Mouse (Mus musculus) naive thymus-derived CD4-positive, alpha-beta T cell, adult 2 months (primary cell): ENCODE results near the gene Sgk2.

Source experiments
- DNase-seq: peaks from one replicate; pipeline ENCODE4 v3.0.0-alpha.2; 2011; ENCODE audit warnings: low read depth

Sgk2 gene

GRCm38 (mm10) chr2:162987218-162987617, at the start of gene Sgk2:
Sgk2 (plus strand) TSS chr2:162987330.
- DNase-seq = no peak

DNA sequence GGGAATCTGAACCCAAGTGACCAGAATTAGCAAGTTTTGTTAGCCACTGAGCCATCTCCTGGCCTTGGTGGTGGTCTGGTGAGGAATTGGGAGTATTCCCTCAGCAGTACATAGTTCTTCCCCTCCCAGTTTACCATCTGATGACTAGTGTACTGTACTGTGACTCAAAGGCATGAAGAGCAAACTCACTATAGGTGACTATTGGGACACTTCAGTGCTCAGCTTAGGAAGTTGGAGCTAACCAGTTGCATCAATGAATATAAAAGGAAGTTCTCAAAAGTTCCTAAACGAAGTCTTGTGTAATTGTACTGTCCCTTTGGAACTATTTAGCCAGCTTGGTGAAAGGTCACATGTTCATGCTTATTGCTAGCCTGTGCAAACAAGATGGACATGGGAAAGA, 47.6 kb upstream of the Sgk2 start:
- DNase-seq = no peak

DNA sequence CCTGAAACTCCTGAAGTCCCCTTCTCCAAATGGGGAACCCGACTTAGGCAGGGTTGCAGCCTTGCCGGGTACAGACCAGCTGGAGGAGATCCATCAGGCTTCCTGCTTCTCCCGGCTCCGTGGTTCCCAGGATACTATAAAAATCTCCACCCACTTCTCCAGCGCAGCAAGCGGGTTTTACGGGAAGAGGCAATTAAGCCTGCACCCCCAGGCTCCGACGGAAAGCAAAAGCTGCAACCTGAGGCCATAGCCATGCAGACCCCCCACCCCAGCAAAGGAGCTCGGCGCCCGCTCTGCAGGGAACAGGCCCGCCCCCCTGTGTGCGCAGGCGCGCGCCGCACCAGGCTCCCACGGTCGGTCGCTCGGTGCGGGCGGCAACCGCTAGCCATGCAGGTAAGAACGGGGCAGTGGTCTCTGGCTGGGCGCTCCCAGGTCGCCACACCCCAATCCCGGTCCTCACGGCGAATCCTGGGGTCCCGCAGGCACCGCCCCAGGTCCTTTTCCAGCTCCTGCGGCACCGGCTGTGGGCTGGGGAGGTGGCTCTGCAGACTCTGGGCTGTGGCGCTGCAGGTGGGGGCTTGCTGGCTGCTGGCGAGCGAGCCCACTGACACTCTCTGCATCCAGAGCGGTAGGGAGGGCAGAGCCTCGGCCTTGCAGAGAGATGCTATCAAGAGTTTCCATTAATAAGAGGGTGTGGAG, 43.8 kb upstream of the Sgk2 start, which contains the start of gene L3mbtl1:
Gene L3mbtl1, plus strand, starts transcription at position 325 of the 699 bp plus-strand sequence.
- no peak for DNase-seq

DNA sequence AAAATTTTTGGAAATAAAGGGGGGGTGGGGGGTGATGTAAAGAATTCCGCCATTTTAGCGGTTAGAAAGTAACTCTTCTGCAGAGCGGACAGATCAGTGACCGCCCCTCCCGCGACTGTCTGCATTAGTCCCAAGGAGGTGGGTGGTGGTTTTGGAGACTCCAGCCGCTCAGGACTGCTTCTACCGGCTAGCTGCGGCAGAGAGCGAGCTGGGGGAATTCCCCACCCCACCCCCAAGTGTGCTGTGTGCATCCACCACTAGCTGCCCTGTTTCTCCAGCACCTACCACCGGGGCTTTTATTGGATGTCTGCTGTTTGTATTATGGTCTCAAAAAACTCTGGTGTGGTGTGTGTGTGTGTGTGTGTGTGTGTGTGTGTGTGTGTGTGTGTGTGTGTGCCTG, 43.2 kb upstream of the Sgk2 start:
- no peak for DNase-seq

- no peak for DNase-seq
Observed at GRCm38 (mm10) chr2:162946964-162947363, 40.2 kb upstream of the Sgk2 start.

- no peak for DNase-seq
Observed at GRCm38 (mm10) chr2:162947736-162948135, 39.4 kb upstream of the Sgk2 start.

DNA sequence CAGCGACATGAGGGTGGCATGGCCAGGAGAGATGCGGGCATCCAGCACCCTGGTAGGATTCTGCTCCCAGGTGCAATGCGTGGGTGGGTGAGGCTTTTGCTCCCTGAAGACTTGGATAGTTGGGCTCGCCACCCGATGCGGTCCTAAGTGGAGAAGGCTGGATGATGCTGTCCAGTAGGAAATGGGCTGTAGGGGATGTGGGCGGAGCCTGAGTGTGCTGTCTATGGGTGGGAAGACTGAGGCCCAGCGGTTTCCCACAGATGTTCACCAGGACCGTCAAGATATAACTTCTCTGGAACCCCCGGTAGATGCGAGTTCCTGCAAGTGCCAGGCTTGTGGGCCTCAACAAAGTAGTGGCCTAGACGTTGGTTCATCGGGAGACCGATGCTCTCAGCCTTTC, 38.9 kb upstream of the Sgk2 start:
- no peak for DNase-seq

GRCm38 (mm10) chr2:162950776-162951175, 36.4 kb upstream of the Sgk2 start:
- no peak for DNase-seq

- DNase-seq = no peak
Observed at GRCm38 (mm10) chr2:162956843-162957242, 30.3 kb upstream of the Sgk2 start.

DNA sequence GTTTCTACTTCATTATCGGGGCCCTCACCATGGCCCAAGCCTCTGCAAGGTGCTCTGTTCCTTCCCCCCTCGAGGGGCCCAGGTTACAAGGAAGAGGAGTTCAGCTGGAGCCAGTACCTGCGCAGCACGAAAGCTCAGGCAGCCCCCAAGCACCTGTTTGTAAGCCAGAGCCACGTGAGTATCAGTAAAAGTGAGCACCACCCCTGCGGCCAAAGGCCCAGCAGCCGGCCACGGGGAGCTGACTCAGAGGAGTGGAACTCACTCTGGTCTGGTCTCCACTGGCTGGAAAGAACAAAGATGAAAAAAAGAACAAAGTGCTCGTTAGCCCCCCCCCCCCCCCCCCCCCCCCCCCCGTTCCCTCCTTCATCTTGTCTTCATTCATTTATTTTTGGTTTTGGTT, 25.8 kb upstream of the Sgk2 start:
- DNase-seq = no peak

- DNase-seq = no peak
Observed at GRCm38 (mm10) chr2:162966734-162967133, 20.4 kb upstream of the Sgk2 start.

- DNase-seq = peak; percentile 63
Observed at GRCm38 (mm10) chr2:162968357-162968756, 18.8 kb upstream of the Sgk2 start.

GRCm38 (mm10) chr2:162969101-162969500, 18.0 kb upstream of the Sgk2 start:
- no peak for DNase-seq

DNA sequence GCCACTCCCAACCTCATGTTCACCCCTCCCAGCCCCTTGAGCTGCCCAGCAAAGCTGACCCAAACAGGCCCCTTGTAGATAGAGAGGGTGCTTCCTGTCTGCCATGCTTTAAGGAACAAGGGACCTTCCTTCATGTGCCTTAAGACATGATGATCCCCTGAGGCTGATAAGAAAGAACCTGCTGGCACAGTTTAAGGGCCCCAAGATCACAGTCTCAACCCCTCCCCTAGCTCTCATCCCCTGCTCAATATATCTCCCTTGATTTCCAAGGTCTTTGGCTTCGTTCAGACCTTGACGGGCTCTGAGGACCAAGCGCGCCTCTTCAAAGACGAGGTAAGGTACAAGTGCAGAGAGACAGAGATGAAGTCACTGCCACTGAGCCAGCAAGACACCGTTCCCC, 16.2 kb upstream of the Sgk2 start:
- no peak for DNase-seq

DNA sequence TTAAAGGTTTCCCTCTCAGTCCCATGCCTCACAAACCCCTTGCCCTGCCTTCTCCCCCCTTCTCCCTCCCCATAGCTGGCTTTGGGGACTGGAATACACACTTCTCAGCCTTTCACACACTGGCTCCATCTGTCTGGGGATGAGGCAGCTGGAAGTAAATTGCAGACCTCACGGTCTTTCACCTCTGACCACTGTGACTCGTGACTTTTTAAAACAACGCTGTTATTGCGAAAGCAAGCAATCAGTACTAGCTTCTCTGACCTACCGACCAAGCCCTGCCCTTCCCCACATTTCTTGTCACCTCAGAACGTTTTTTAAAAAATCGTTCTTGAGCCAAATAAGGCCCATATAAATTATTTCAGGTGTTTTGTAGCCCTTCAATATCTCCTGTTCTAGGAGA, 14.4 kb upstream of the Sgk2 start:
- DNase-seq = no peak

DNA sequence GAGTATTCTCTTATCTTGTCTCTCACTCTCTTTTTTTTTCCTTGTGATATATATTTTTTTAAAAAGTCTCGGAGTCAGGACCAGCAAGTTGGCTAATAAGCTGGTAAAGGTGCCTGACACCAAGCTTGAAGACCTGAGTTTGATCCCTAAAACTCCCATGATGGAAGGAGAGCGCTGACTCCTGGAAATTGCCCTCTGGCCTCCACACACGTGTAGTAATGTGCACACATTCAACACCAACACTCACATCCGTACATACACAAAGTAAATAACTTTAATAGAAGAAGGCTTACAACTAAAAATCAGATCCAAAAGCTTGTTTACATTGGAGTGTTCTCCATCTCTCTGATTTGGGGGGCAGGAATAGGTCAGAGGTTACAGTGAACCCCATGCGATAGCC, 13.9 kb upstream of the Sgk2 start:
- DNase-seq = no peak

GRCm38 (mm10) chr2:162973637-162974036, 13.5 kb upstream of the Sgk2 start:
- DNase-seq = no peak

GRCm38 (mm10) chr2:162975157-162975775, 11.9 kb upstream of the Sgk2 start:
- no peak for DNase-seq

DNA sequence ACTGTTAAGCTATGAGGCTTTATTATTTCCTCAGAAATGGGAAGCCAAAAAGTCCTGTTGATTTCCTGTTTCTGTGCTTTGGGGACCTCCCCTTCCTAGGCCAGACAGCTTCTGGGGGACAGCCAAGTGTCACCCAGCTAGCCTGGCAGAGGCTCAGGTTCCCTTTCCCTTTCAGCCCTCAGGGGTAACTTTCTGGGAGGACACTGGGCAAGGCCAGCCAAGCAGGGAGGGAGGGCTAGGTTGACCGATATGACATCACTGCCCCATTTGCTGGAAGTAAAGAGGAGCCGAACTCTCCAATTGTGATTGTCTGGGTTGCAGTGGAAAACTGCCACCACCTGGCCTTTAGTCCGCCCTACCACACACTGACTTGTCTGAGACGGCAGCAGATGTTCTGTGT, 11.1 kb upstream of the Sgk2 start:
- DNase-seq = no peak

GRCm38 (mm10) chr2:162984381-162984780, 2.7 kb upstream of the Sgk2 start:
- no peak for DNase-seq

DNA sequence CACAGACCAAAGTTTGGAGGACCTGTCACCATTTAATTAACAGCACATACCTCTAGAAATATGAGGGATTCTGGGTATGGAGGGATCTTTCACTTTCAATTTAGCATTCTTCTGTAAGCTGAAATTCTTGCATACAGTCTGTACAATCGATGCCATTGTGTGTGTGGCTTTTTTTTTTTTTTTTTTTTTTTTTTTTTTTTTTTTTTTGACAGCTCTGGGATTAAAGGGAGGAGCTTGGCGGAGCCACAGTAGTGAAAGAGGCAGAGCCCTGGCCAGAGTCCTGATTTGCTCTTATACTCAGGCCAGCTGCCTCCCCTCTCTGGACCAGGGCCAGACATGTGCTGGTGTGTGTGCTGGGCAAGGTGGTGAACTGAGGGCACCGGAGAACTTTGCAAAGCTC, 1.2 kb upstream of the Sgk2 start:
- DNase-seq = no peak

- no peak for DNase-seq
Observed at GRCm38 (mm10) chr2:162986764-162987163, 366 bp upstream of the Sgk2 start.

DNA sequence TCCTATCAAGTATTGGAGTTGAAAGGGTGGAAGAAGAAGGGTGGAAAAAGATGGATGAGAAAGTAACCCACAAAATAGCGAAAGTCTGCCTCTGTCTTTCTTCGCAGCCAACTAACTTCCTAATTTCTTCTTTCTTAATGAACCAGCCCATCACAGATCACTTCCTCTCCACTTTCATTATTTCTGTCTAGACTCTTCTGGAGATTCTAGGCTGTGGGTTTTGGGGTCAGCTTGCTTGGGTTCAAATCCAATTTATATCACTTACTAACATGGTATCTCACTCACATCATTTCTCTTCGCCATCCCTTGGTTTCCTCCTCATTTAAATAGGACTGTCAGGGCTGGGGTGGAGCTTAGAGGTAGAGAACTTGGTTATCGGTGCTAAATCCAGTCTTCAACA, 1.1 kb downstream of the Sgk2 start:
- no peak for DNase-seq
